Comparison of ENCODE assay signal across 20 mouse cellular contexts in the genomic region with DNA sequence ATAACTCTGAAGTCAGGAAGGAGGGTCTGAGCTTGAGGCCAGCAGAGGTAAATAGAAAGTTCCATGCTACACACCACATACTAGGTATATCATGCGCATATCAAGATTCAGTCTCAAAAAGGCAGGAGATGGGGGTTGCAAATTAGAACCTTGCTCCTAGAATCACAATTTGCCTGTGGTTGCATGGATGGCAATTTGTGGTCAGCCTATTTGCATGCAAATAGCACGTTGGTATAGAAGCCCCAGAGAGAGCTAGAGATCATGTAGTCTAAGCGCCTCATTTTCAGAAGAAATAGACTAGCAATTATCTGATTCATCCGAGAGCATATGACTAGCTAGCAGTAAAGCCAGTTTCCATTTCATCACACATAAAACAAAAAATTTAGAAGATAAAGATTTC. TPM values are rescaled to one million over a fixed set of nuclear protein-coding genes. Genes with fewer than 3 reads are reported as not detected.
DNase-seq lines count a peak whose midpoint lies in the region; ATAC-seq lines count a peak whose summit lies in the region.
"Had no signal": no experiment of that assay in that cellular context is flagged by ENCODE, and none has a peak within 500 bp of the region (broad histone marks: within the 10 kb centered on the region; RNA-seq: fewer than 3 reads in every experiment).

No protein-coding gene starts in this region.

- H3K4me2 ChIP-seq in forebrain, embryonic 14.5 days (ENCODE audit: low read length) = no peak overlapping the region
- H3K4me2 ChIP-seq in forebrain, embryonic 16.5 days (ENCODE audit: low read length) = no peak overlapping the region
- no peak overlapping the region for H3K4me2 ChIP-seq in midbrain, embryonic 12.5 days (replicated peaks)
- H3K4me2 ChIP-seq in midbrain, embryonic 15.5 days = no peak overlapping the region
- H3K4me2 ChIP-seq: embryonic facial prominence, embryonic 15.5 days; forebrain, embryonic 15.5 days; hindbrain, embryonic 15.5 days; neural tube, embryonic 12.5 days had no signal

- no peaks in the 10 kb centered on the region for H3K27me3 ChIP-seq in forebrain, embryonic 14.5 days (replicated peaks; ENCODE audit: control insufficient read depth, insufficient read depth, low read length)
- no peaks in the 10 kb centered on the region for H3K27me3 ChIP-seq in forebrain, embryonic 16.5 days (replicated peaks; ENCODE audit: control insufficient read depth, insufficient read depth, low read length)
- no peaks in the 10 kb centered on the region for H3K27me3 ChIP-seq in midbrain, embryonic 12.5 days
- H3K27me3 ChIP-seq in midbrain, embryonic 15.5 days (replicated peaks) = no peaks in the 10 kb centered on the region
- H3K27me3 ChIP-seq: embryonic facial prominence, embryonic 15.5 days; forebrain, embryonic 15.5 days; hindbrain, embryonic 15.5 days; neural tube, embryonic 12.5 days had no signal

- peak; percentile 20 for DNase-seq in forebrain, embryonic 14.5 days (ENCODE audit: low spot score)
- DNase-seq in urinary bladder, adult 18-20 months (ENCODE audit: low spot score in 2 of 2) = no peak
- DNase-seq: adrenal gland, adult 2 months; cerebellum, adult 9-10 months; gastrocnemius, postnatal 36 days; kidney, adult 11 months; layer of hippocampus, postnatal 36 days; liver; lung, postnatal 10 days; spleen, adult 18-20 months; thymus, adult 2 months had no signal

- H3K36me3 ChIP-seq in forebrain, embryonic 14.5 days (ENCODE audit: control insufficient read depth, insufficient read depth, low read length) = no peaks in the 10 kb centered on the region
- H3K36me3 ChIP-seq in forebrain, embryonic 16.5 days (ENCODE audit: control insufficient read depth, insufficient read depth) = no peaks in the 10 kb centered on the region
- peaks cover 4% of the 10 kb centered on the region; the same call in 1 of the 2 replicates for H3K36me3 ChIP-seq in midbrain, embryonic 12.5 days
- H3K36me3 ChIP-seq in midbrain, embryonic 15.5 days (replicated peaks) = 0 out of 2 replicates have a peak, but pooled peaks cover 4% of the 10 kb centered on the region
- H3K36me3 ChIP-seq: embryonic facial prominence, embryonic 15.5 days; forebrain, embryonic 15.5 days; hindbrain, embryonic 15.5 days had no signal

- 38% methylated on average over 4 of the region's 4 CpGs for WGBS in forebrain, embryonic 14.5 days
- WGBS in forebrain, embryonic 16.5 days = 41% methylated on average over 4 of the region's 4 CpGs
- 52% methylated on average over 4 of the region's 4 CpGs for WGBS in midbrain, embryonic 12.5 days
- WGBS in midbrain, embryonic 15.5 days = 47% methylated on average over 4 of the region's 4 CpGs

- H3K9me3 ChIP-seq in forebrain, embryonic 14.5 days (replicated peaks; ENCODE audit: control insufficient read depth, low read length) = no peaks in the 10 kb centered on the region
- H3K9me3 ChIP-seq in forebrain, embryonic 16.5 days (ENCODE audit: control insufficient read depth, low read length) = no peaks in the 10 kb centered on the region
- H3K9me3 ChIP-seq in midbrain, embryonic 12.5 days = no peaks in the 10 kb centered on the region
- no peaks in the 10 kb centered on the region for H3K9me3 ChIP-seq in midbrain, embryonic 15.5 days
- H3K9me3 ChIP-seq: embryonic facial prominence, embryonic 15.5 days; forebrain, embryonic 15.5 days; hindbrain, embryonic 15.5 days; neural tube, embryonic 12.5 days had no signal

- H3K4me1 ChIP-seq in forebrain, embryonic 14.5 days (ENCODE audit: control insufficient read depth, insufficient read depth, low read length) = peaks cover 11% of the 10 kb centered on the region
- peaks cover 13% of the 10 kb centered on the region for H3K4me1 ChIP-seq in forebrain, embryonic 16.5 days (replicated peaks; ENCODE audit: control insufficient read depth, insufficient read depth, low read length)
- peaks cover 17% of the 10 kb centered on the region for H3K4me1 ChIP-seq in midbrain, embryonic 12.5 days
- peaks cover 4% of the 10 kb centered on the region for H3K4me1 ChIP-seq in midbrain, embryonic 15.5 days

- no peak overlapping the region for H3K27ac ChIP-seq in forebrain, embryonic 14.5 days (ENCODE audit: low read depth, low read length)
- no peak overlapping the region for H3K27ac ChIP-seq in forebrain, embryonic 16.5 days (ENCODE audit: low read length)
- H3K27ac ChIP-seq in midbrain, embryonic 12.5 days (replicated peaks) = peak overlapping the region; percentile 43; the same call in 1 of the 2 replicates
- no peak overlapping the region for H3K27ac ChIP-seq in midbrain, embryonic 15.5 days
- H3K27ac ChIP-seq: embryonic facial prominence, embryonic 15.5 days; forebrain, embryonic 15.5 days; hindbrain, embryonic 15.5 days; neural tube, embryonic 12.5 days had no signal

- H3K9ac ChIP-seq in forebrain, embryonic 14.5 days (ENCODE audit: low read length) = no peak overlapping the region
- no peak overlapping the region for H3K9ac ChIP-seq in forebrain, embryonic 16.5 days (replicated peaks; ENCODE audit: low read depth, low read length)
- H3K9ac ChIP-seq in midbrain, embryonic 12.5 days (replicated peaks) = no peak overlapping the region
- no peak overlapping the region for H3K9ac ChIP-seq in midbrain, embryonic 15.5 days
- H3K9ac ChIP-seq: embryonic facial prominence, embryonic 15.5 days; forebrain, embryonic 15.5 days; hindbrain, embryonic 15.5 days; neural tube, embryonic 12.5 days had no signal

- ATAC-seq in forebrain, embryonic 14.5 days = no peak
- no peak for ATAC-seq in forebrain, embryonic 16.5 days
- no peak for ATAC-seq in midbrain, embryonic 12.5 days (ENCODE audit: low FRiP score, low read depth)
- no peak for ATAC-seq in midbrain, embryonic 15.5 days (replicated peaks)
- ATAC-seq in CD4-positive, CD25-positive, alpha-beta regulatory T cell, adult 4 months = peak; percentile 23
- peak; percentile 53; the same call in 1 of the 2 replicates for ATAC-seq in neutrophil, adult 5-6 weeks (ENCODE audit: extremely low read depth, insufficient number of reproducible peaks, low FRiP score, poor library complexity, severe bottlenecking)
- ATAC-seq: forebrain, embryonic 15.5 days had no signal

- H3K4me3 ChIP-seq in forebrain, embryonic 14.5 days (ENCODE audit: low read depth, low read length) = no peak overlapping the region
- H3K4me3 ChIP-seq in forebrain, embryonic 16.5 days (replicated peaks; ENCODE audit: low read length) = no peak overlapping the region
- H3K4me3 ChIP-seq in midbrain, embryonic 12.5 days = no peak overlapping the region
- no peak overlapping the region for H3K4me3 ChIP-seq in midbrain, embryonic 15.5 days
- H3K4me3 ChIP-seq: embryonic facial prominence, embryonic 15.5 days; forebrain, embryonic 15.5 days; hindbrain, embryonic 15.5 days; neural tube, embryonic 12.5 days had no signal

RNA-seq across cellular contexts. Expression of a gene that starts 11.3 kb away (rescaled TPM):
- polyA plus RNA-seq in forebrain, embryonic 14.5 days (2014; fragmentation: Nextera tagmentation; extraction: Ambion mirVana) = 29.7 and 44.4 TPM in 2 replicates
- 36.0 and 44.9 TPM in 2 replicates for polyA plus RNA-seq in forebrain, embryonic 16.5 days (2015; fragmentation: Nextera tagmentation; extraction: Ambion mirVana)
- 30.4 and 37.8 TPM in 2 replicates for polyA plus RNA-seq in midbrain, embryonic 12.5 days (2016; fragmentation: Nextera tagmentation; extraction: Ambion mirVana)
- polyA plus RNA-seq in midbrain, embryonic 15.5 days (2015; fragmentation: Nextera tagmentation; extraction: Ambion mirVana) = 51.7 and 55.3 TPM in 2 replicates
- polyA plus RNA-seq in CD4-positive, CD25-positive, alpha-beta regulatory T cell, adult 4 months (2017; shearing (Covaris generic)) = 10 to 100 TPM; 30.6 to 40.9 TPM
- total RNA-seq in neutrophil, adult 5-6 weeks (2017) = 85.6 and 87.6 TPM in 2 replicates

RNA-seq across cellular contexts. Expression of a gene that starts 44.5 kb away (rescaled TPM):
- polyA plus RNA-seq in forebrain, embryonic 14.5 days (2014; fragmentation: Nextera tagmentation; extraction: Ambion mirVana) = 48.1 and 71.6 TPM in 2 replicates
- 91.7 and 96.0 TPM in 2 replicates for polyA plus RNA-seq in forebrain, embryonic 16.5 days (2015; fragmentation: Nextera tagmentation; extraction: Ambion mirVana)
- polyA plus RNA-seq in midbrain, embryonic 12.5 days (2016; fragmentation: Nextera tagmentation; extraction: Ambion mirVana) = 114 and 118 TPM in 2 replicates
- 71.4 and 80.7 TPM in 2 replicates for polyA plus RNA-seq in midbrain, embryonic 15.5 days (2015; fragmentation: Nextera tagmentation; extraction: Ambion mirVana)
- 100 to 1,000 TPM; 121 to 128 TPM for polyA plus RNA-seq in CD4-positive, CD25-positive, alpha-beta regulatory T cell, adult 4 months (2017; shearing (Covaris generic))
- total RNA-seq in neutrophil, adult 5-6 weeks (2017) = 134 and 148 TPM in 2 replicates

Comparison
In these comparisons a context has a peak if more than half of its experiments do, and no peak if none do; other contexts are left out.
1. ATAC-seq: peak in CD4-positive, CD25-positive, alpha-beta regulatory T cell, adult 4 months (single experiment) and neutrophil, adult 5-6 weeks (single experiment); none in forebrain, embryonic 14.5 days (single experiment), forebrain, embryonic 16.5 days (single experiment), midbrain, embryonic 12.5 days (single experiment) and midbrain, embryonic 15.5 days (single experiment).